Mouse (Mus musculus): Measurements from ENCODE around the gene Fam117a. TPM values are rescaled to one million over a fixed set of nuclear protein-coding genes. Genes with fewer than 3 reads are reported as not detected.

Gene Fam117a
- total and polyA plus RNA-seq, 2 experiments = 1.8 to 7.4 TPM

GRCm38 (mm10) chr11:95320010-95320409, 16.8 kb upstream of the Fam117a start:
- no peak for DNase-seq (ENCODE audit: extremely low read depth, low read depth, low spot score)
- H3K9ac ChIP-seq (ENCODE audit: low read depth, low read length) = no peak overlapping the region
- H3K27ac ChIP-seq (replicated peaks; ENCODE audit: insufficient read depth, low read depth, low read length) = no peak overlapping the region

GRCm38 (mm10) chr11:95324181-95324580, 12.6 kb upstream of the Fam117a start:
- Histone ChIP-seq H3K4me3 (ENCODE audit: insufficient read depth, low read depth, low read length) (no peak overlapping the region), H3K4me1 (ENCODE audit: control insufficient read depth, insufficient read depth, low read length) (no peaks in the 10 kb centered on the region), H3K27me3 (ENCODE audit: control insufficient read depth, insufficient read depth, low read length) (no peaks in the 10 kb centered on the region), H3K27ac (replicated peaks; ENCODE audit: insufficient read depth, low read depth, low read length) (no peak overlapping the region), H3K9ac (ENCODE audit: low read depth, low read length) (no peak overlapping the region), H3K36me3 (ENCODE audit: control insufficient read depth, insufficient read depth, low read length) (no peaks in the 10 kb centered on the region), H3K79me2 (ENCODE audit: control insufficient read depth, insufficient read depth, low read length) (no peaks in the 10 kb centered on the region)
- TF ChIP-seq POLR2A (IDR thresholded peaks at IDR 0.05; ENCODE audit: extremely low read depth, insufficient read depth, low read length) (no peak), CTCF (IDR thresholded peaks at IDR 0.05; ENCODE audit: low read depth, low read length) (no peak)
- WGBS = 96% methylated on average over 10 of the region's 10 CpGs
- no peak for DNase-seq (ENCODE audit: extremely low read depth, low read depth, low spot score)

More at GRCm38 (mm10) chr11:95320010-95320409, 16.8 kb upstream of the Fam117a start:
- TF ChIP-seq POLR2A (IDR thresholded peaks at IDR 0.05; ENCODE audit: extremely low read depth, insufficient read depth, low read length) = no peak
- TF ChIP-seq CTCF (IDR thresholded peaks at IDR 0.05; ENCODE audit: low read depth, low read length) = no peak
- Histone ChIP-seq H3K4me1 (ENCODE audit: control insufficient read depth, insufficient read depth, low read length) (no peaks in the 10 kb centered on the region), H3K36me3 (ENCODE audit: control insufficient read depth, insufficient read depth, low read length) (no peaks in the 10 kb centered on the region), H3K4me3 (ENCODE audit: insufficient read depth, low read depth, low read length) (no peak overlapping the region), H3K79me2 (ENCODE audit: control insufficient read depth, insufficient read depth, low read length) (no peaks in the 10 kb centered on the region), H3K27me3 (ENCODE audit: control insufficient read depth, insufficient read depth, low read length) (no peaks in the 10 kb centered on the region)
- 96% methylated on average over 1 of the region's 1 CpGs for WGBS

DNA sequence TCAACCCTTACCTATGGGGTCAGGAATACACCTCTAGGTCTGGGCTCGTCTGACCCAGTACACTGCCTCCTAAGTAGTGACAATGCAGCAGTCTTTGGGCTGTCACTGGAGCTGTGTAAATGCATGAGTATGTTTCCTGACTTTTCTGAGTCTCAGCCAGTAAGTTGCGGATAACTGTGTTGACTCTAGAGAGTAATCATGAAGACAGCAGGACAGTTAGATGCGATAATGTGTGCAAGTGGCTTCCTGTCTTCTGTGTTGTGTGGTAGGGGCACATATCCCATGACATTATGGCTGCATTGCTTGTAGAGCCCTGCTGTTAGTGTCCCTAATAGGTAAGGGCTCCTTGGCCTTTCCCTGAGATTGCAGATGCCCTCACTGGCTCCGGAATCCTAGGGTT, 11.0 kb upstream of the Fam117a start:
- no peak for DNase-seq (ENCODE audit: extremely low read depth, low read depth, low spot score)
- H3K36me3 ChIP-seq (ENCODE audit: control insufficient read depth, insufficient read depth, low read length) = no peaks in the 10 kb centered on the region
- H3K27ac ChIP-seq (replicated peaks; ENCODE audit: insufficient read depth, low read depth, low read length) = no peak overlapping the region
- TF ChIP-seq CTCF (IDR thresholded peaks at IDR 0.05; ENCODE audit: low read depth, low read length) = no peak
- no peak for TF ChIP-seq POLR2A (IDR thresholded peaks at IDR 0.05; ENCODE audit: extremely low read depth, insufficient read depth, low read length)
- no peak overlapping the region for H3K9ac ChIP-seq (ENCODE audit: low read depth, low read length)
- H3K4me3 ChIP-seq (ENCODE audit: insufficient read depth, low read depth, low read length) = no peak overlapping the region
- no peaks in the 10 kb centered on the region for H3K79me2 ChIP-seq (ENCODE audit: control insufficient read depth, insufficient read depth, low read length)
- 74% methylated on average over 4 of the region's 4 CpGs for WGBS
- H3K27me3 ChIP-seq (ENCODE audit: control insufficient read depth, insufficient read depth, low read length) = no peaks in the 10 kb centered on the region
- H3K4me1 ChIP-seq (ENCODE audit: control insufficient read depth, insufficient read depth, low read length) = no peaks in the 10 kb centered on the region

DNA sequence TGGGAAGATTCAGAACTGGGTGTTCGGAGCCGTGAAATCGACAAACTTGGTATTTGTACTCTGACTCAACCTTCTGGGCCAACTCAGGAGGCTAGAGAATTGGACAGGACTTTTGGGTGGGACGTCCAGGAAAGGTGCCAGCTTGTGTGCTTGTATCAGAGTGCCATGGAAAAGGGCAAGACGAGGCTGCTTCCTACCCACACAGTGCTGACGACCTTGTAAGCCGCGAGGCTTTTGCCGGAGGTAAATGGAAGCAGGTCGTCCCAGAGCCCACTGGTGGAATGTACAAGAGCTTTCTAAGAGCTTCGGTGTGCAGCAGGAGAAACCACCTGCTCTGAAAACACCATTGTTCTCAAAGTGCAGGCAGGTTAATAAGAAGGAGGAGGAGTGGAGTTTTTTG, 10.6 kb upstream of the Fam117a start:
- DNase-seq (ENCODE audit: extremely low read depth, low read depth, low spot score) = no peak
- TF ChIP-seq POLR2A (IDR thresholded peaks at IDR 0.05; ENCODE audit: extremely low read depth, insufficient read depth, low read length) (no peak), CTCF (IDR thresholded peaks at IDR 0.05; ENCODE audit: low read depth, low read length) (no peak)
- Histone ChIP-seq H3K4me3 (ENCODE audit: insufficient read depth, low read depth, low read length) (no peak overlapping the region), H3K4me1 (ENCODE audit: control insufficient read depth, insufficient read depth, low read length) (no peaks in the 10 kb centered on the region), H3K27me3 (ENCODE audit: control insufficient read depth, insufficient read depth, low read length) (no peaks in the 10 kb centered on the region), H3K27ac (replicated peaks; ENCODE audit: insufficient read depth, low read depth, low read length) (no peak overlapping the region), H3K36me3 (ENCODE audit: control insufficient read depth, insufficient read depth, low read length) (no peaks in the 10 kb centered on the region), H3K9ac (ENCODE audit: low read depth, low read length) (no peak overlapping the region), H3K79me2 (ENCODE audit: control insufficient read depth, insufficient read depth, low read length) (no peaks in the 10 kb centered on the region)
- 65% methylated on average over 11 of the region's 11 CpGs for WGBS

- Histone ChIP-seq H3K79me2 (ENCODE audit: control insufficient read depth, insufficient read depth, low read length) (no peaks in the 10 kb centered on the region), H3K4me3 (ENCODE audit: insufficient read depth, low read depth, low read length) (no peak overlapping the region), H3K4me1 (ENCODE audit: control insufficient read depth, insufficient read depth, low read length) (no peaks in the 10 kb centered on the region), H3K9ac (ENCODE audit: low read depth, low read length) (no peak overlapping the region), H3K36me3 (ENCODE audit: control insufficient read depth, insufficient read depth, low read length) (no peaks in the 10 kb centered on the region), H3K27ac (replicated peaks; ENCODE audit: insufficient read depth, low read depth, low read length) (no peak overlapping the region), H3K27me3 (ENCODE audit: control insufficient read depth, insufficient read depth, low read length) (no peaks in the 10 kb centered on the region)
- TF ChIP-seq CTCF (IDR thresholded peaks at IDR 0.05; ENCODE audit: low read depth, low read length) (no peak), POLR2A (IDR thresholded peaks at IDR 0.05; ENCODE audit: extremely low read depth, insufficient read depth, low read length) (no peak)
- DNase-seq (ENCODE audit: extremely low read depth, low read depth, low spot score) = no peak
- 81% methylated on average over 5 of the region's 5 CpGs for WGBS
Measured at GRCm38 (mm10) chr11:95328629-95329028, 8.2 kb upstream of the Fam117a start.

GRCm38 (mm10) chr11:95330662-95331061, 6.2 kb upstream of the Fam117a start:
- H3K79me2 ChIP-seq (ENCODE audit: control insufficient read depth, insufficient read depth, low read length) = no peaks in the 10 kb centered on the region
- no peak for TF ChIP-seq POLR2A (IDR thresholded peaks at IDR 0.05; ENCODE audit: extremely low read depth, insufficient read depth, low read length)
- no peak for DNase-seq (ENCODE audit: extremely low read depth, low read depth, low spot score)

More at GRCm38 (mm10) chr11:95330662-95331061, 6.2 kb upstream of the Fam117a start:
- Histone ChIP-seq H3K4me3 (ENCODE audit: insufficient read depth, low read depth, low read length) (no peak overlapping the region), H3K9ac (ENCODE audit: low read depth, low read length) (no peak overlapping the region), H3K36me3 (ENCODE audit: control insufficient read depth, insufficient read depth, low read length) (no peaks in the 10 kb centered on the region), H3K27ac (replicated peaks; ENCODE audit: insufficient read depth, low read depth, low read length) (no peak overlapping the region), H3K27me3 (ENCODE audit: control insufficient read depth, insufficient read depth, low read length) (no peaks in the 10 kb centered on the region), H3K4me1 (ENCODE audit: control insufficient read depth, insufficient read depth, low read length) (no peaks in the 10 kb centered on the region)
- 6% methylated on average over 1 of the region's 1 CpGs for WGBS
